Mouse (Mus musculus) stomach, postnatal 0 days (tissue): ENCODE results near the gene Hspg2. TPM values are rescaled to one million over a fixed set of nuclear protein-coding genes. Genes with fewer than 3 reads are reported as not detected.
A peak's percentile ranks its signal among the peaks of the same experiment; 100 is the strongest.

Experiments
- ATAC-seq: fragments of 200-750 bp; cut with Nextera tagmentation; 2 replicates; pipeline ENCODE4 v1.8.0; 2017; ENCODE audit not compliant: low FRiP score, low TSS enrichment
- DNase-seq: peaks from one replicate; pipeline ENCODE4 v3.0.0-alpha.2; 2016; ENCODE audit warnings: low spot score
- H3K27ac ChIP-seq: fragments of 300-500 bp; sonication (generic); replicated peaks from 2 replicates; pipeline ENCODE4 v1.5.1; 2014; ENCODE audit warnings: mild to moderate bottlenecking, control low read depth
- H3K27me3 ChIP-seq: fragments of 300-500 bp; sonication (generic); 2 replicates; pipeline ENCODE4 v1.6.1; 2014; ENCODE audit warnings: low read length; ENCODE audit not compliant: control insufficient read depth, insufficient read depth
- H3K36me3 ChIP-seq: fragments of 300-500 bp; sonication (generic); 2 replicates; pipeline ENCODE4 v1.6.1; 2014; ENCODE audit warnings: low read length, mixed read lengths; ENCODE audit not compliant: control insufficient read depth, insufficient read depth
- H3K4me1 ChIP-seq: fragments of 300-500 bp; sonication (generic); replicated peaks from 2 replicates; pipeline ENCODE4 v1.6.1; 2014; ENCODE audit warnings: antibody characterized with exemption; ENCODE audit not compliant: control insufficient read depth, insufficient read depth
- H3K4me2 ChIP-seq: fragments of 300-500 bp; sonication (generic); replicated peaks from 2 replicates; pipeline ENCODE4 v1.6.1; 2014; ENCODE audit warnings: low read depth, mild to moderate bottlenecking, control low read depth, moderate library complexity
- H3K4me3 ChIP-seq: fragments of 300-500 bp; sonication (generic); 2 replicates; pipeline ENCODE4 v1.5.1; 2014; ENCODE audit warnings: low read depth, low read length, control low read depth
- H3K9ac ChIP-seq: fragments of 300-500 bp; sonication (generic); 2 replicates; pipeline ENCODE4 v1.6.1; 2014; ENCODE audit warnings: mild to moderate bottlenecking, low read length, control low read depth, mixed read lengths
- H3K9me3 ChIP-seq: fragments of 300-500 bp; sonication (generic); 2 replicates; pipeline ENCODE4 v1.6.1; 2016; ENCODE audit warnings: low read length; ENCODE audit not compliant: control insufficient read depth
- CTCF ChIP-seq: IDR thresholded peaks from 2 replicates; pipeline ENCODE4 v1.5.1; 2016; ENCODE audit warnings: antibody characterized with exemption, low read depth, mild to moderate bottlenecking, moderate library complexity
- EP300 ChIP-seq: optimal IDR thresholded peaks from 2 replicates; pipeline ENCODE3; 2016; ENCODE audit warnings: antibody characterized with exemption
- WGBS: fragments of 180-500 bp; shearing (Covaris S2); extraction: QIAGEN DNeasy Blood & Tissue Kit; methylation state at CpG from one replicate; pipeline ENCODE4 v1.1.7; 2014; 5-methylcytosine and 5-hydroxymethylcytosine counted together
- polyA plus RNA-seq: library from polyadenylated mRNA; unstranded; fragments of >200 nt; fragmentation: Nextera tagmentation; extraction: Ambion mirVana; gene quantifications from 2 replicates; pipeline ENCODE4 v1.2.1, GENCODE M21; 2015

Gene Hspg2
- polyA plus RNA-seq, 1 experiment from 2014 or later: 16.0 TPM

DNA sequence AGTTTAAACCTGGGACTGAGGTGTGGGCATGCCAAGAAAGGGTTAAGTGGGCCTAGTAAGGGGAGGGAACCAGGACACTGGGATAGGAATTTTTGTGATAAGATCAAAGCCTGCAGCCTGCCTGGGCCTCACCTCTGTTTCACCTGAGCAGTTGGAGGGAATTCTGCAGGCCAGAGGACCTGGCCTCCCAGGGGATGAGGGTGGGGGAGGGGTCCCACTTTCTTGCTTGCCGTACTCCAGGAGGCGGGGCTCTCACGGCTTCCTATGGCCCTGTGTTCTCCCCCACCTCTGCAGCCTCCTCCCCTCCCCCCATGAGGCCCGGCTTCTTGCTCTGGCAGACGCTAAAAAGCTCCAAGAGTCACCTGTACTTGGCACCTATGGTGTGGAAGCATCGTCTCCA, 11.2 kb downstream of the Hspg2 start:
- H3K4me2 ChIP-seq: no peak overlapping the region
- ATAC-seq (no peak), DNase-seq (peak; percentile 64)
- peaks cover 32% of the 10 kb centered on the region for H3K4me1 ChIP-seq
- H3K36me3 ChIP-seq: no peaks in the 10 kb centered on the region
- TF ChIP-seq EP300 (no peak), CTCF (no peak)
- no peak overlapping the region for H3K4me3 ChIP-seq
- H3K9ac ChIP-seq: no peak overlapping the region
- WGBS: 28% methylated on average over 6 of the region's 6 CpGs
- H3K27ac ChIP-seq: no peak overlapping the region; the same call in 1 of the 2 replicates
- no peaks in the 10 kb centered on the region for H3K27me3 ChIP-seq
- H3K9me3 ChIP-seq: no peaks in the 10 kb centered on the region

GRCm38 (mm10) chr4:137480191-137480992, 11.8 kb downstream of the Hspg2 start:
- Histone ChIP-seq H3K9ac (no peak overlapping the region), H3K27me3 (no peaks in the 10 kb centered on the region), H3K4me2 (no peak overlapping the region), H3K4me1 (peaks cover 32% of the 10 kb centered on the region), H3K4me3 (no peak overlapping the region), H3K36me3 (no peaks in the 10 kb centered on the region), H3K27ac (peak overlapping the region; percentile 69), H3K9me3 (no peaks in the 10 kb centered on the region)
- DNase-seq (peak; percentile 75), ATAC-seq (peak; percentile 68)
- TF ChIP-seq EP300: no peak
- TF ChIP-seq CTCF: no peak
- 23% methylated on average over 19 of the region's 19 CpGs for WGBS

DNA sequence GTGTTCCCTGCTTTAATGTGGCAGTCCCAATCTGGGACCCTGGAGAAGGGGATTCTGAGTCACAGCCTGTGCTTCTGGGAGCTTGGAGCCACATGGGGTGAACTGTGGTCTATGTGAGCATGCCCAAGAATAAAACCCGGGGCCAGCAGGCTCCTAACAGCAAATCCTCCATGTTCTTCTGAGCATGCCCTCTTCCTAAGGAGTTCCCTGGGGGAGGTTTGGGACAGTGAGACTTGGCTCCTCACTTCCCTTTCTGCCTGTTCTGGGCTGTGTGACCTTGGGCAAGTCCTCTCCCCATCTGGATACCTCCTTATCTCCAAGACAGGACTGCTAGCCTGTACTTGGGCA, 12.4 kb downstream of the Hspg2 start:
- 29% methylated on average over 1 of the region's 1 CpGs for WGBS
- TF ChIP-seq CTCF (no peak), EP300 (no peak)
- H3K9ac ChIP-seq: no peak overlapping the region
- H3K4me2 ChIP-seq: no peak overlapping the region
- H3K27me3 ChIP-seq: no peaks in the 10 kb centered on the region
- H3K9me3 ChIP-seq: no peaks in the 10 kb centered on the region
- no peak overlapping the region for H3K4me3 ChIP-seq
- H3K27ac ChIP-seq: peak overlapping the region; percentile 69
- H3K36me3 ChIP-seq: no peaks in the 10 kb centered on the region
- no peak for DNase-seq
- no peak for ATAC-seq
- H3K4me1 ChIP-seq: peaks cover 30% of the 10 kb centered on the region

DNA sequence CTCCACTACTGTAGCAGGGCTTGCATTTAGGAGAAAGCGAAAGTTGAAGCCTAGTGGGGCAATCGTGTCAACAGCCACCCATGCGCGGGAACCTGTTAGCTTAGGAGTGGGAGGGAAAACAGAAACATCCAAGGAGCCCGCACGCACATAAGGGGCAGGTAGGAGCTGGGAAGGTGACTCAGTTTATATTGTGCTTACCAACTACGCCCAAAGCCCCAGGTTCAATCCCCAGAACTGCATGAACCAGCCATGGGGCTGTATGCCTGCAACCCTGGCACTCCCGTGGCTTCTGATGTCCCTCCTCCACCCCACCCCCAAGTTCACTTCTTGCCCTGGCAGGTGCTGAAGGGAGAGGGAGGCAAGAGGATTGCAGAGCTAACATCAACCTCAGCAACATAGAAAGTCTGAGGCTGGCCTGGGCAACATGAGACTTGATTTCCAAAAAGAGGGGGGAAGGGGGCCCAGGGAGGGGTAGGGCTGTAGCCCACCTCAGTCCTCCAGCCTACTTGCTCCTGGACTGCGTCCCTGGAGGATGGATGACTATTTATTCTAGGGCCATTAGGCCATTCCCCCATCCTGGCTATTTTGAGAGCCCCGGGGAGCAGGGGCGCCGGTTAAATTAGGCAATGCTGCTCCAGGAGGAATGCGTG, 12.9 kb downstream of the Hspg2 start:
- Histone ChIP-seq H3K27ac (peak overlapping the region; percentile 69), H3K4me1 (peaks cover 32% of the 10 kb centered on the region), H3K9me3 (no peaks in the 10 kb centered on the region), H3K9ac (no peak overlapping the region), H3K27me3 (no peaks in the 10 kb centered on the region), H3K36me3 (no peaks in the 10 kb centered on the region), H3K4me3 (no peak overlapping the region), H3K4me2 (no peak overlapping the region)
- no peak for ATAC-seq
- 44% methylated on average over 13 of the region's 13 CpGs for WGBS
- no peak for DNase-seq
- TF ChIP-seq CTCF: no peak
- TF ChIP-seq EP300: no peak

DNA sequence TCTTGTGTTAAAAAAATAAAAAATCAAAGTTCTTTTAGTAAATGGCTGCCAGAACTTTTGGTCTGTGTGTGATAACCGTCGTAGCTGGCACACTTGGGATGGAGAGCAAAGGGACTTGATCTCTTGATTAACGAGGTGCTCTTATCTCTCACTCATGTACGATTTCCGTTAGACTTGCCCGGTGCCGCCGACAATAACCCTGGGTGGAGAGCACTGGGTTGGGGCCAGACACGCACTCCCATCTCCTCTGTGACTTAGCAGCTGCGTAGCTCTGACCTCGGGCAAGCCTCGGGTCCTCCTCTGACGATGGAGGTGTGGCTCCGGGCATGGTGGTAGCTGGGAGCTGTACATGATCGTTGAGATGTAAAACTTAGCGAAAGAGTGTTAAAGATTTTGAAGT, 15.3 kb downstream of the Hspg2 start:
- no peak overlapping the region for H3K4me2 ChIP-seq
- H3K4me3 ChIP-seq: no peak overlapping the region
- no peaks in the 10 kb centered on the region for H3K9me3 ChIP-seq
- DNase-seq (no peak), ATAC-seq (no peak)
- H3K27ac ChIP-seq: peak overlapping the region; percentile 97
- no peaks in the 10 kb centered on the region for H3K27me3 ChIP-seq
- 35% methylated on average over 16 of the region's 16 CpGs for WGBS
- H3K4me1 ChIP-seq: peaks cover 44% of the 10 kb centered on the region
- no peaks in the 10 kb centered on the region for H3K36me3 ChIP-seq
- no peak overlapping the region for H3K9ac ChIP-seq
- no peak for TF ChIP-seq CTCF
- TF ChIP-seq EP300: no peak

DNA sequence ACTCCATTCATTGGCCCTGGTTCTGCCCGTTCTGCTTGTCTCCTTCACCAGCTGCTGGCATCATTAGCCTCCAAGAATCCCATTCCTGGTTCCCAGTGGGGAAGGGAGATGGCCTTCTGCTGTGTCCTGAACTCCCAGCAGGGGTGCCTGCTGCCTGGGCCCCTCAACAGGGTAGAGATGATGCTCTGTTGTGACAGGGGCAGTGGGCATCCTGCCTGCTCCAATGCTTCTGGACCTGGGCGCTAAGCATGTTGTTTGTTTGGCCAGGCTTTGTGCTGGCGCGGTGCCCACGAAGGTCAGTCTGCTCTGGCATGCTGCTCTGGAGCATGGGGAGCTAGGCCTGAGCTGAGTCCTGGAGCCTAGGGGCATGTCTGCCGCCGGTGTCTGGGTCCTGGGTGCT, 16.0 kb downstream of the Hspg2 start:
- ATAC-seq (no peak), DNase-seq (peak; percentile 55)
- H3K27ac ChIP-seq: peak overlapping the region; percentile 97
- H3K9ac ChIP-seq: 0 out of 2 replicates have a peak overlapping the region, but pooled peaks have one; percentile 23
- no peak overlapping the region for H3K4me3 ChIP-seq
- no peak overlapping the region for H3K4me2 ChIP-seq
- H3K36me3 ChIP-seq: no peaks in the 10 kb centered on the region
- WGBS: 42% methylated on average over 7 of the region's 7 CpGs
- peak; percentile 1; the same call in 1 of the 2 replicates for TF ChIP-seq CTCF
- no peak for TF ChIP-seq EP300
- no peaks in the 10 kb centered on the region for H3K9me3 ChIP-seq
- H3K4me1 ChIP-seq: peaks cover 43% of the 10 kb centered on the region
- H3K27me3 ChIP-seq: no peaks in the 10 kb centered on the region
